In genomic region chr17:73906076-73906475, GRCm38 (mm10) we compare ENCODE assay signal across 21 mouse cellular contexts. TPM values are rescaled to one million over a fixed set of nuclear protein-coding genes. Genes with fewer than 3 reads are reported as not detected.
DNase-seq lines count a peak whose midpoint lies in the region; TF ChIP-seq lines count a peak whose summit lies in the region.
"Had no signal": no experiment of that assay in that cellular context is flagged by ENCODE, and none has a peak within 500 bp of the region (broad histone marks: within the 10 kb centered on the region; RNA-seq: fewer than 3 reads in every experiment).

No protein-coding gene starts in this region.

- in situ Hi-C loops in ES-E14 (cut with MboI; ENCODE audit: low sequenced_read_pairs in 2 of 2, unreplicated experiment in 2 of 2): no loop called here

- H3K4me1 ChIP-seq in heart, embryonic 10.5 days: no peaks in the 10 kb centered on the region
- peaks cover 12% of the 10 kb centered on the region for H3K4me1 ChIP-seq in thymus, adult 2 months (replicated peaks; ENCODE audit: control insufficient read depth, insufficient read depth, low read length)
- H3K4me1 ChIP-seq in ES-E14 (ENCODE audit: control insufficient read depth in 2 of 2, insufficient read depth in 2 of 2, low read length in 2 of 2, poor library complexity in 1 of 2): no peaks in the 10 kb centered on the region
- no peaks in the 10 kb centered on the region for H3K4me1 ChIP-seq in hindbrain, embryonic 10.5 days (replicated peaks)
- H3K4me1 ChIP-seq: embryonic facial prominence, embryonic 10.5 days; forebrain, embryonic 13.5 days; forebrain, embryonic 15.5 days had no signal

- no peak overlapping the region for H3K27ac ChIP-seq in heart, embryonic 10.5 days
- peak overlapping the region; percentile 89 for H3K27ac ChIP-seq in thymus, adult 2 months (ENCODE audit: control insufficient read depth, insufficient read depth, low read length)
- H3K27ac ChIP-seq in ES-E14 (ENCODE audit: insufficient read depth, low read depth, low read length, poor library complexity, severe bottlenecking): peak overlapping the region; percentile 28; the same call in 1 of the 2 replicates
- H3K27ac ChIP-seq in hindbrain, embryonic 10.5 days: no peak overlapping the region
- H3K27ac ChIP-seq: embryonic facial prominence, embryonic 10.5 days; embryonic facial prominence, embryonic 12.5 days; forebrain, embryonic 13.5 days; forebrain, embryonic 15.5 days had no signal

- TF ChIP-seq POLR2A in thymus, adult 2 months (IDR thresholded peaks at IDR 0.05; ENCODE audit: control insufficient read depth, extremely low read depth, insufficient read depth, low read length, poor library complexity): no peak

- H3K9me3 ChIP-seq in heart, embryonic 10.5 days: no peaks in the 10 kb centered on the region
- H3K9me3 ChIP-seq in ES-E14 (ENCODE audit: control insufficient read depth, insufficient read depth, low read depth, low read length): no peaks in the 10 kb centered on the region
- no peaks in the 10 kb centered on the region for H3K9me3 ChIP-seq in hindbrain, embryonic 10.5 days
- H3K9me3 ChIP-seq: embryonic facial prominence, embryonic 10.5 days; embryonic facial prominence, embryonic 12.5 days; forebrain, embryonic 13.5 days; forebrain, embryonic 15.5 days had no signal

- H3K4me3 ChIP-seq in heart, embryonic 10.5 days: no peak overlapping the region
- no peak overlapping the region for H3K4me3 ChIP-seq in thymus, adult 2 months (ENCODE audit: control insufficient read depth, insufficient read depth, low read length)
- H3K4me3 ChIP-seq in ES-E14 (ENCODE audit: insufficient read depth in 1 of 2, low read depth in 1 of 2, low read length in 2 of 2, poor library complexity in 1 of 2, severe bottlenecking in 1 of 2): no peak overlapping the region
- H3K4me3 ChIP-seq in hindbrain, embryonic 10.5 days: no peak overlapping the region
- H3K4me3 ChIP-seq: embryonic facial prominence, embryonic 10.5 days; embryonic facial prominence, embryonic 12.5 days; forebrain, embryonic 13.5 days; forebrain, embryonic 15.5 days had no signal

- H3K27me3 ChIP-seq in heart, embryonic 10.5 days (ENCODE audit: insufficient read depth, poor library complexity, severe bottlenecking): no peaks in the 10 kb centered on the region
- H3K27me3 ChIP-seq in thymus, adult 2 months (ENCODE audit: control insufficient read depth, insufficient read depth, low read length): no peaks in the 10 kb centered on the region
- no peaks in the 10 kb centered on the region for H3K27me3 ChIP-seq in hindbrain, embryonic 10.5 days (ENCODE audit: insufficient read depth, poor library complexity, severe bottlenecking)
- H3K27me3 ChIP-seq: embryonic facial prominence, embryonic 12.5 days; forebrain, embryonic 13.5 days; forebrain, embryonic 15.5 days had no signal

- no peak for TF ChIP-seq CTCF in thymus, adult 2 months (IDR thresholded peaks at IDR 0.05; ENCODE audit: borderline replicate concordance, control insufficient read depth, extremely low read depth, insufficient read depth, low read length, poor library complexity)

- peak; percentile 55 for DNase-seq in heart, embryonic 10.5 days (ENCODE audit: low spot score)
- no peak for DNase-seq in heart, adult 18-20 months
- no peak for DNase-seq in thymus, adult 2 months
- DNase-seq in thymus, postnatal 36 days: no peak
- peak; percentile 14 for DNase-seq in thymus, postnatal 25 days
- no peak for DNase-seq in thymus, postnatal 0 days (ENCODE audit: low spot score)
- DNase-seq in ES-E14 (ENCODE audit: low read depth, low spot score): no peak
- DNase-seq in hindbrain, embryonic 10.5 days (ENCODE audit: low spot score): no peak
- DNase-seq: adrenal gland, adult 8-10 months; adrenal gland, postnatal 14 days; adrenal gland, postnatal 36 days; cerebellum, adult 11-12 months; cerebellum, adult 2 months; cerebellum, adult 9-10 months; cerebellum, postnatal 10 days; cerebellum, postnatal 25 days had no signal

- H3K9ac ChIP-seq in ES-E14 (ENCODE audit: insufficient read depth, low read depth, low read length, poor library complexity, severe bottlenecking): no peak overlapping the region
- H3K9ac ChIP-seq: embryonic facial prominence, embryonic 12.5 days; forebrain, embryonic 13.5 days; forebrain, embryonic 15.5 days had no signal

- H3K36me3 ChIP-seq in heart, embryonic 10.5 days: no peaks in the 10 kb centered on the region
- H3K36me3 ChIP-seq in thymus, adult 2 months (ENCODE audit: control insufficient read depth, insufficient read depth, low read length): no peaks in the 10 kb centered on the region
- no peaks in the 10 kb centered on the region for H3K36me3 ChIP-seq in ES-E14 (ENCODE audit: control insufficient read depth, insufficient read depth, low read length, poor library complexity, severe bottlenecking)
- no peaks in the 10 kb centered on the region for H3K36me3 ChIP-seq in hindbrain, embryonic 10.5 days
- H3K36me3 ChIP-seq: embryonic facial prominence, embryonic 10.5 days; embryonic facial prominence, embryonic 12.5 days; forebrain, embryonic 15.5 days; G1E had no signal

- 80% methylated on average over 8 of the region's 8 CpGs for WGBS in heart, embryonic 10.5 days
- 89% methylated on average over 8 of the region's 8 CpGs for WGBS in thymus, adult 2 months
- 89% methylated on average over 8 of the region's 8 CpGs for WGBS in hindbrain, embryonic 10.5 days

TF ChIP-seq in ES-E14, 5 proteins besides CTCF, POLR2A, EP300 and RAD21:
- TF ChIP-seq ZC3H11A (IDR thresholded peaks at IDR 0.05; ENCODE audit: borderline replicate concordance, low read depth, low read length): no peak
- TF ChIP-seq ZNF384 (IDR thresholded peaks at IDR 0.05; ENCODE audit: low read depth, low read length): no peak
- no peak for TF ChIP-seq CHD2 (IDR thresholded peaks at IDR 0.05; ENCODE audit: low read depth, low read length)
- TF ChIP-seq HCFC1 (IDR thresholded peaks at IDR 0.05; ENCODE audit: borderline replicate concordance, insufficient read depth, low read length): no peak
- no peak for TF ChIP-seq MAFK (IDR thresholded peaks at IDR 0.05; ENCODE audit: insufficient read depth, low read depth, low read length)
TF ChIP-seq in ES-E14: peak in this region for 0.

RNA-seq across cellular contexts. Expression of gene Xdh, which starts 43.9 kb away (rescaled TPM):
- polyA plus RNA-seq in heart, embryonic 10.5 days (2016; fragmentation: Nextera tagmentation; extraction: Ambion mirVana): 0.05 and 0.16 TPM in 2 replicates
- total RNA-seq in heart, adult 18-20 months (2021): 100 to 1,000 TPM; 131 to 165 TPM
- polyA plus RNA-seq in thymus, adult 2 months (2012; rRNA removed): 25.2 and 26.5 TPM in 2 replicates
- 7.1 and 8.5 TPM in 2 replicates for polyA plus RNA-seq in thymus, postnatal 0 days (2015; fragmentation: Nextera tagmentation; extraction: Ambion mirVana)
- 0.11 and 0.13 TPM in 2 replicates for total RNA-seq in ES-E14 (2012; rRNA removed)
- polyA plus RNA-seq in hindbrain, embryonic 10.5 days (2016; fragmentation: Nextera tagmentation; extraction: Ambion mirVana): 0.22 and 0.31 TPM in 2 replicates
- polyA plus RNA-seq: G1E had no signal

Comparison
In these comparisons a context has a peak if more than half of its experiments do, and no peak if none do; other contexts are left out.
1. DNase-seq: peak in heart, embryonic 10.5 days (single experiment) and thymus, postnatal 25 days (single experiment); none in heart, adult 18-20 months (0 of 2), thymus, adult 2 months (single experiment), thymus, postnatal 36 days (0 of 2), thymus, postnatal 0 days (single experiment), ES-E14 (single experiment) and hindbrain, embryonic 10.5 days (single experiment).
2. H3K27ac ChIP-seq: peak in thymus, adult 2 months (single experiment) and ES-E14 (single experiment); none in heart, embryonic 10.5 days (single experiment) and hindbrain, embryonic 10.5 days (single experiment).